Mouse (Mus musculus): Measurements from ENCODE around the gene Ccdc73. TPM values are rescaled to one million over a fixed set of nuclear protein-coding genes. Genes with fewer than 3 reads are reported as not detected.

The Ccdc73 gene
- polyA plus RNA-seq, 2 experiments: 4.5 to 7.1 TPM

- under 1% methylated on average over 51 of the region's 62 CpGs for WGBS
- Histone ChIP-seq H3K4me1 (ENCODE audit: control insufficient read depth, insufficient read depth, low read length) (peaks cover 4% of the 10 kb centered on the region; the same call in 1 of the 2 replicates), H3K4me3 (replicated peaks; ENCODE audit: low read length) (peak within 1 kb of the TSS; percentile 48), H3K9me3 (ENCODE audit: control insufficient read depth, low read length) (no peaks in the 10 kb centered on the region), H3K9ac (ENCODE audit: low read depth, low read length, severe bottlenecking) (peak within 1 kb of the TSS; percentile 57), H3K4me2 (replicated peaks; ENCODE audit: low read depth, low read length, severe bottlenecking) (peak within 1 kb of the TSS; percentile 100), H3K27me3 (ENCODE audit: control insufficient read depth, insufficient read depth, low read length) (peaks cover 14% of the 10 kb centered on the region; the same call in 1 of the 2 replicates), H3K27ac (replicated peaks; ENCODE audit: low read depth, low read length) (no peak within 1 kb of the TSS), H3K36me3 (ENCODE audit: control insufficient read depth, insufficient read depth, low read length) (no peaks in the 10 kb centered on the region)
- DNase-seq (ENCODE audit: low spot score) (peak; percentile 47), ATAC-seq (ENCODE audit: low FRiP score, low read depth) (peak; percentile 55)
- no peak for TF ChIP-seq POLR2A (IDR thresholded peaks at IDR 0.05; ENCODE audit: borderline replicate concordance, extremely low read depth, insufficient read depth, insufficient read length)
Observed at GRCm38 (mm10) chr2:104849276-104849990, 18.2 kb upstream of the Ccdc73 start, which contains the start of gene Prrg4. Prrg4 (minus strand) TSS chr2:104849876.

DNA sequence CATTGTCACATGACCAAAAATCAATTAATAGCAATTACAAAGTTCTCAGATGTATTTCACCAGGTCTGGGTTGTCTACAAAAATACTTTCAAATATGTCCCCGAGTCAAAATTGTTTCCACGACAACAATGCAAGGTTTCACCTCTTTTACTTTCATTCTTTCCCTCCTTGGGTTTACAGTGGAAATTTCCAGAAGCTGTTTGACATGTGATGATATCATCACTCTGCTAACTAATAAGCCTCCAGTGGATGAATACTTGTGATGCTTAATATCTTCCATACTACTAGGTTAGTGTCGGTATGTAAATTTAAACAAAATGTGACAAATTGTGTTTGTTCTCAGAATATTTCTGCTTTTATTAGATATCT, 17.6 kb upstream of the Ccdc73 start:
- WGBS: 62% methylated on average over 3 of the region's 3 CpGs
- peak overlapping the region; percentile 48 for H3K4me3 ChIP-seq (replicated peaks; ENCODE audit: low read length)
- H3K4me1 ChIP-seq (ENCODE audit: control insufficient read depth, insufficient read depth, low read length): peaks cover 4% of the 10 kb centered on the region; the same call in 1 of the 2 replicates
- peak overlapping the region; percentile 57; the same call in 1 of the 2 replicates for H3K9ac ChIP-seq (ENCODE audit: low read depth, low read length, severe bottlenecking)
- ATAC-seq (ENCODE audit: low FRiP score, low read depth) (no peak), DNase-seq (ENCODE audit: low spot score) (no peak)
- no peaks in the 10 kb centered on the region for H3K9me3 ChIP-seq (ENCODE audit: control insufficient read depth, low read length)
- H3K36me3 ChIP-seq (ENCODE audit: control insufficient read depth, insufficient read depth, low read length): no peaks in the 10 kb centered on the region
- H3K27me3 ChIP-seq (ENCODE audit: control insufficient read depth, insufficient read depth, low read length): peaks cover 14% of the 10 kb centered on the region; the same call in 1 of the 2 replicates
- TF ChIP-seq POLR2A (IDR thresholded peaks at IDR 0.05; ENCODE audit: borderline replicate concordance, extremely low read depth, insufficient read depth, insufficient read length): no peak
- no peak overlapping the region for H3K27ac ChIP-seq (replicated peaks; ENCODE audit: low read depth, low read length)
- peak overlapping the region; percentile 100 for H3K4me2 ChIP-seq (replicated peaks; ENCODE audit: low read depth, low read length, severe bottlenecking)

DNA sequence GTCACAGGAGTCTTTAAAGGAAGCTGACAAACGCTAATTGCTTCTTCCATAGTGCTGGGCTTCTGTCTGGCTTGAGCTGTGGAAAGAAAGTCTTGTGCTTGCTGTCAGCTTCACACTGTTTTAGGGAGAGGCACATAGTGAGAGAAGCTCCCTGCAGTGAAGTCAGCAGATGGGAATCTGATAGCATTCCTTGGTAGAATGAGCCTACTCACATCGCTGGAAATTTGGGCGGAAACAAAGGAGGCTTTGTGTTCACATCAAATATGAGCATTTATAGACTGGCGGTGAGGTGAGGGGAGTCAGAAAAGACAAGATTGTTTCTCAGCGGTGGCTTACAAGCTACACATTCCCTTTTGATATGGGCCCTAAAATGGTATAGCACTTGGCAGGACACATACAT, 15.9 kb upstream of the Ccdc73 start:
- DNase-seq (ENCODE audit: low spot score) (no peak), ATAC-seq (ENCODE audit: low FRiP score, low read depth) (no peak)
- Histone ChIP-seq H3K9me3 (ENCODE audit: control insufficient read depth, low read length) (no peaks in the 10 kb centered on the region), H3K4me2 (replicated peaks; ENCODE audit: low read depth, low read length, severe bottlenecking) (no peak overlapping the region), H3K27ac (replicated peaks; ENCODE audit: low read depth, low read length) (no peak overlapping the region), H3K9ac (ENCODE audit: low read depth, low read length, severe bottlenecking) (no peak overlapping the region), H3K4me1 (ENCODE audit: control insufficient read depth, insufficient read depth, low read length) (peaks cover 4% of the 10 kb centered on the region; the same call in 1 of the 2 replicates), H3K27me3 (ENCODE audit: control insufficient read depth, insufficient read depth, low read length) (peaks cover 14% of the 10 kb centered on the region; the same call in 1 of the 2 replicates), H3K4me3 (replicated peaks; ENCODE audit: low read length) (no peak overlapping the region), H3K36me3 (ENCODE audit: control insufficient read depth, insufficient read depth, low read length) (no peaks in the 10 kb centered on the region)
- WGBS: 41% methylated on average over 5 of the region's 5 CpGs
- no peak for TF ChIP-seq POLR2A (IDR thresholded peaks at IDR 0.05; ENCODE audit: borderline replicate concordance, extremely low read depth, insufficient read depth, insufficient read length)

GRCm38 (mm10) chr2:104852546-104852945, 15.1 kb upstream of the Ccdc73 start:
- Histone ChIP-seq H3K4me2 (replicated peaks; ENCODE audit: low read depth, low read length, severe bottlenecking) (no peak overlapping the region), H3K9ac (ENCODE audit: low read depth, low read length, severe bottlenecking) (no peak overlapping the region), H3K9me3 (ENCODE audit: control insufficient read depth, low read length) (no peaks in the 10 kb centered on the region), H3K4me3 (replicated peaks; ENCODE audit: low read length) (no peak overlapping the region), H3K36me3 (ENCODE audit: control insufficient read depth, insufficient read depth, low read length) (no peaks in the 10 kb centered on the region), H3K4me1 (ENCODE audit: control insufficient read depth, insufficient read depth, low read length) (no peaks in the 10 kb centered on the region), H3K27ac (replicated peaks; ENCODE audit: low read depth, low read length) (no peak overlapping the region), H3K27me3 (ENCODE audit: control insufficient read depth, insufficient read depth, low read length) (peaks cover 14% of the 10 kb centered on the region; the same call in 1 of the 2 replicates)
- no peak for TF ChIP-seq POLR2A (IDR thresholded peaks at IDR 0.05; ENCODE audit: borderline replicate concordance, extremely low read depth, insufficient read depth, insufficient read length)
- DNase-seq (ENCODE audit: low spot score) (no peak), ATAC-seq (ENCODE audit: low FRiP score, low read depth) (no peak)
- 81% methylated on average over 7 of the region's 7 CpGs for WGBS

DNA sequence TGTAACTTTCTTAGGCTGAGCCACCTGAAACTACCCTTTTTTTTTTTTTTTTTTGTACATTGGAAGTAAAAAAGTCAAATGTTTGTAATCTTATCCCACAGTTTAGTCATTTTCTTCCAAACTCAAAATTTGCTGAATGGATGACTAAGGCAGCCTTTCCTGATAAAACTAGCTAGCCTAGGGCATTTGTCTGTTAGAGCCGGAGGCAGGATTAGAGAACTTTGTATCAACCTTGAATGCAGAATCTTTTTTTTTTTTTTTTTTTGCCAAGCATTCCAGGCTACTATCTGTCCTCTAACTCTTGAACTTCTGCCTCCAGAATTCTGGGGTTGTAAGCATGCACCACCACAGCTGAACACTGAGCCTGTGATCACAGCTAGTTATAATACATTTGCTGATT, 12.8 kb upstream of the Ccdc73 start:
- no peaks in the 10 kb centered on the region for H3K36me3 ChIP-seq (ENCODE audit: control insufficient read depth, insufficient read depth, low read length)
- no peak for ATAC-seq (ENCODE audit: low FRiP score, low read depth)
- H3K9me3 ChIP-seq (ENCODE audit: control insufficient read depth, low read length): no peaks in the 10 kb centered on the region
- 0 out of 2 replicates have a peak, but pooled peaks cover 7% of the 10 kb centered on the region for H3K27me3 ChIP-seq (ENCODE audit: control insufficient read depth, insufficient read depth, low read length)
- no peak overlapping the region for H3K4me2 ChIP-seq (replicated peaks; ENCODE audit: low read depth, low read length, severe bottlenecking)
- H3K9ac ChIP-seq (ENCODE audit: low read depth, low read length, severe bottlenecking): no peak overlapping the region
- H3K4me3 ChIP-seq (replicated peaks; ENCODE audit: low read length): no peak overlapping the region
- no peaks in the 10 kb centered on the region for H3K4me1 ChIP-seq (ENCODE audit: control insufficient read depth, insufficient read depth, low read length)
- TF ChIP-seq POLR2A (IDR thresholded peaks at IDR 0.05; ENCODE audit: borderline replicate concordance, extremely low read depth, insufficient read depth, insufficient read length): no peak
- DNase-seq (ENCODE audit: low spot score): no peak
- H3K27ac ChIP-seq (replicated peaks; ENCODE audit: low read depth, low read length): no peak overlapping the region
- WGBS: 75% methylated on average over 1 of the region's 1 CpGs

Data from limb, embryonic 14.5 days (tissue).